Mouse (Mus musculus) C2C12 (cell line): ENCODE results near the gene Gfra1.

Source experiments
- CTCF ChIP-seq: IDR thresholded peaks from one replicate; pipeline ENCODE4 v1.5.1; 2011; ENCODE audit not compliant: control insufficient read depth, insufficient read depth, insufficient read length
- FOSL1 ChIP-seq: IDR thresholded peaks from one replicate; pipeline ENCODE4 v1.8.0; 2011; ENCODE audit warnings: mild to moderate bottlenecking, low read length; ENCODE audit not compliant: poor library complexity, insufficient read depth, severe bottlenecking
- MAX ChIP-seq: IDR thresholded peaks from one replicate; pipeline ENCODE4 v1.6.1; 2011; ENCODE audit warnings: mild to moderate bottlenecking, control low read depth
- MYOD1 ChIP-seq: IDR thresholded peaks from one replicate; pipeline ENCODE4 v1.6.1; 2011; ENCODE audit warnings: low read depth; ENCODE audit not compliant: control insufficient read depth, insufficient read length

DNA sequence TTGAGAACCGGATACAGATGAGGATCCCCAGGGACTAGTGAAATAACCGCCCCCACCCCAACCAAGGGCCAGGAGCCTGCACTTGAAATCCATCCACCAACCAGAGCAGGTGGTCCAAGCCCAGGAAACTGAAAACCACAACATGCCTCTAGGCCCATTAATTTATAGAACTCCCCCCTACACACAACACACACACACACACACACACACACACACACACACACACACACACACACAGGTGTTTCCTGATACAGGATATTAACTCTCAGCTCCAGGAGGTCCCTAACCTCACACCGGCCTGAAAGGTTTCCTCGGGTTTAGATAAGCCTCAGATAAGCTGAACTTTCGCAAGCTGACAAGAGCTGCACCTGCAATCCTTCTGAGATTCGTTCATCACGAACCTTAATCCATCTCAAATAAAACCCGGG, 79.0 kb downstream of the Gfra1 start:
- TF ChIP-seq CTCF = no peak
- TF ChIP-seq FOSL1 = no peak
- TF ChIP-seq MAX = no peak
- no peak for TF ChIP-seq MYOD1
